Mouse (Mus musculus): Measurements from ENCODE around the gene Rbm20.

- TF ChIP-seq CTCF (IDR thresholded peaks at IDR 0.05; ENCODE audit: insufficient read depth, low read depth, low read length) (no peak), POLR2A (IDR thresholded peaks at IDR 0.05; ENCODE audit: insufficient read depth, low read depth, low read length) (no peak)
These were observed 122.8 kb downstream of the Rbm20 start for GRCm38 (mm10) chr19:53799885-53800284.
